ENCODE assay signal across 34 mouse cellular contexts in the genomic region with DNA sequence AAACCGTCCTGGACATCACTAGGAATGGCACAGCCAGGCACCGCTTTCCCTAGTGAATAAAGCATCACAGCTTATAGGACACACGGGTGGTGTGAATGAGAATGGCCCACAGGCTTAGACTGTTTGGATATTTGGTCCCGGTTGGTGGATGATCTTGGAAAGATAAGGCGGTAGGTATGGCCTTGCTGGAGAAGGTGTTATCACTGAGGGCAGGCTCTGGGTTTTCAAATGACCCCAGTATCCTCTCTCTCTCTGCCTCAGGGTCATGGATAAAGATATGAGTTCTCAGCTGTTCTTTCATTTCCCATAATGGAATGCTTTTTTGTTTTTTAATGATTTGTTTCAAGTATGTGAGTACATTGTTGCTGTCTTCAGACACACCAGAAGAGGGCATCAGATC.
"Had no signal": no experiment of that assay in that cellular context is flagged by ENCODE, and none has a peak within 500 bp of the region (broad histone marks: within the 10 kb centered on the region; RNA-seq: fewer than 3 reads in every experiment).

No protein-coding gene starts in this region.

- H3K27me3 ChIP-seq: heart, embryonic 12.5 days; heart, embryonic 13.5 days; heart, embryonic 15.5 days; hindbrain, embryonic 12.5 days; hindbrain, embryonic 13.5 days; hindbrain, embryonic 15.5 days; intestine, embryonic 15.5 days; kidney, embryonic 15.5 days had no signal

- H3K27ac ChIP-seq: heart, embryonic 10.5 days; heart, embryonic 13.5 days; heart, embryonic 15.5 days; hindbrain, embryonic 10.5 days; hindbrain, embryonic 12.5 days; hindbrain, embryonic 13.5 days; hindbrain, embryonic 14.5 days; hindbrain, embryonic 15.5 days; hindbrain, postnatal 0 days; intestine, embryonic 15.5 days; kidney, embryonic 15.5 days; kidney, postnatal 0 days; left cerebral cortex, adult 2 months had no signal

- H3K4me1 ChIP-seq: heart, embryonic 10.5 days; heart, embryonic 12.5 days; heart, embryonic 13.5 days; heart, embryonic 15.5 days; hindbrain, embryonic 10.5 days; hindbrain, embryonic 12.5 days; hindbrain, embryonic 13.5 days; hindbrain, embryonic 15.5 days; intestine, embryonic 15.5 days; kidney, embryonic 15.5 days had no signal

- H3K9ac ChIP-seq: heart, embryonic 12.5 days; heart, embryonic 13.5 days; heart, embryonic 15.5 days; hindbrain, embryonic 12.5 days; hindbrain, embryonic 13.5 days; hindbrain, embryonic 14.5 days; hindbrain, embryonic 15.5 days; intestine, embryonic 15.5 days; kidney, embryonic 15.5 days had no signal

- ATAC-seq: hindbrain, embryonic 16.5 days; hindbrain, postnatal 0 days; inflammation-experienced regulatory T-cells, adult 6 months; intestine, embryonic 15.5 days; intestine, embryonic 16.5 days; intestine, postnatal 0 days had no signal

- H3K9me3 ChIP-seq: heart, embryonic 10.5 days; heart, embryonic 12.5 days; heart, embryonic 13.5 days; heart, embryonic 15.5 days; hindbrain, embryonic 10.5 days; hindbrain, embryonic 12.5 days; hindbrain, embryonic 13.5 days; hindbrain, embryonic 15.5 days; intestine, embryonic 15.5 days; kidney, embryonic 15.5 days had no signal

- H3K4me3 ChIP-seq: heart, embryonic 10.5 days; heart, embryonic 12.5 days; heart, embryonic 13.5 days; heart, embryonic 15.5 days; hindbrain, embryonic 10.5 days; hindbrain, embryonic 12.5 days; hindbrain, embryonic 13.5 days; hindbrain, embryonic 15.5 days; intestine, embryonic 15.5 days; kidney, embryonic 15.5 days; left cerebral cortex, adult 2 months had no signal

- DNase-seq: heart, postnatal 10 days; heart, postnatal 14 days; heart, postnatal 36 days; heart, postnatal 4 days; kidney, adult 11 months; kidney, adult 18-20 months; kidney, adult 2 months; kidney, adult 8-10 months; kidney, adult 9 months; kidney, postnatal 10 days; kidney, postnatal 14 days; kidney, postnatal 25 days; kidney, postnatal 36 days; kidney, postnatal 4 days; layer of hippocampus, adult 9-11 months; layer of hippocampus, postnatal 36 days had no signal

- H3K4me2 ChIP-seq: heart, embryonic 12.5 days; heart, embryonic 13.5 days; heart, embryonic 15.5 days; hindbrain, embryonic 12.5 days; hindbrain, embryonic 13.5 days; hindbrain, embryonic 14.5 days; hindbrain, embryonic 15.5 days; intestine, embryonic 15.5 days; kidney, embryonic 15.5 days had no signal
